Mouse (Mus musculus) limb, embryonic 10.5 days (tissue): Measurements from ENCODE around the gene Cnnm4. TPM values are rescaled to one million over a fixed set of nuclear protein-coding genes. Genes with fewer than 3 reads are reported as not detected.

ENCODE experiments used
- DNase-seq: peaks from one replicate; pipeline ENCODE4 v3.0.0-alpha.2; 2017; ENCODE audit warnings: low spot score
- H3K27ac ChIP-seq: fragments of 300-500 bp; sonication (generic); 2 replicates; pipeline ENCODE4 v1.5.1; 2016; ENCODE audit warnings: mild to moderate bottlenecking
- H3K27me3 ChIP-seq: fragments of 300-500 bp; sonication (generic); 2 replicates; pipeline ENCODE4 v1.6.1; 2016; ENCODE audit warnings: low read depth, mild to moderate bottlenecking; ENCODE audit not compliant: poor library complexity, severe bottlenecking
- H3K36me3 ChIP-seq: fragments of 300-500 bp; sonication (generic); 2 replicates; pipeline ENCODE4 v1.6.1; 2016; ENCODE audit warnings: mild to moderate bottlenecking, moderate library complexity
- H3K4me1 ChIP-seq: fragments of 300-500 bp; sonication (generic); 2 replicates; pipeline ENCODE4 v1.6.1; 2016
- H3K4me3 ChIP-seq: fragments of 300-500 bp; sonication (generic); 2 replicates; pipeline ENCODE4 v1.5.1; 2016; ENCODE audit warnings: mild to moderate bottlenecking, moderate library complexity
- H3K9me3 ChIP-seq: fragments of 300-500 bp; sonication (generic); replicated peaks from 2 replicates; pipeline ENCODE4 v1.6.1; 2016; ENCODE audit warnings: mild to moderate bottlenecking
- WGBS: fragments of 180-500 bp; shearing (Covaris S2); methylation state at CpG from one replicate; pipeline ENCODE4 v1.1.7; 2016; 5-methylcytosine and 5-hydroxymethylcytosine counted together
- polyA plus RNA-seq: library from polyadenylated mRNA; unstranded; fragments of >200 nt; fragmentation: Nextera tagmentation; extraction: Ambion mirVana; gene quantifications from 2 replicates; pipeline ENCODE4 v1.2.1, GENCODE M21; 2016

Gene Cnnm4
- polyA plus RNA-seq = 12.7 and 17.5 TPM in 2 replicates

- Histone ChIP-seq H3K36me3 (no peaks in the 10 kb centered on the region), H3K27me3 (peaks cover 8% of the 10 kb centered on the region; the same call in 1 of the 2 replicates), H3K4me3 (peak within 1 kb of the TSS; percentile 65), H3K9me3 (no peaks in the 10 kb centered on the region), H3K27ac (peak within 1 kb of the TSS; percentile 86), H3K4me1 (peaks cover 60% of the 10 kb centered on the region)
- WGBS = under 1% methylated on average over 82 of the region's 98 CpGs
- DNase-seq = peak; percentile 96
Observed at GRCm38 (mm10) chr1:36471181-36472105, at the start of gene Cnnm4. TSS of gene Cnnm4 (plus strand) at chr1:36471620.

GRCm38 (mm10) chr1:36429511-36429910 is 41.9 kb upstream of the Cnnm4 start:
- Histone ChIP-seq H3K4me1 (no peaks in the 10 kb centered on the region), H3K9me3 (no peaks in the 10 kb centered on the region), H3K27me3 (no peaks in the 10 kb centered on the region), H3K4me3 (no peak overlapping the region), H3K36me3 (peaks cover 96% of the 10 kb centered on the region), H3K27ac (no peak overlapping the region)
- no peak for DNase-seq
- 94% methylated on average over 2 of the region's 2 CpGs for WGBS

GRCm38 (mm10) chr1:36432999-36433398 is 38.4 kb upstream of the Cnnm4 start:
- no peak for DNase-seq
- H3K4me3 ChIP-seq = no peak overlapping the region
- no peak overlapping the region for H3K27ac ChIP-seq
- H3K9me3 ChIP-seq = no peaks in the 10 kb centered on the region
- H3K36me3 ChIP-seq = peaks cover 96% of the 10 kb centered on the region
- no peaks in the 10 kb centered on the region for H3K27me3 ChIP-seq
- no peaks in the 10 kb centered on the region for H3K4me1 ChIP-seq
- WGBS = 91% methylated on average over 4 of the region's 4 CpGs

GRCm38 (mm10) chr1:36433616-36434015 is 37.8 kb upstream of the Cnnm4 start:
- peaks cover 96% of the 10 kb centered on the region for H3K36me3 ChIP-seq
- H3K9me3 ChIP-seq = no peaks in the 10 kb centered on the region
- no peaks in the 10 kb centered on the region for H3K27me3 ChIP-seq
- no peak overlapping the region for H3K27ac ChIP-seq
- no peak for DNase-seq
- 90% methylated on average over 3 of the region's 3 CpGs for WGBS
- H3K4me3 ChIP-seq = no peak overlapping the region
- no peaks in the 10 kb centered on the region for H3K4me1 ChIP-seq

GRCm38 (mm10) chr1:36435071-36435470 is 36.3 kb upstream of the Cnnm4 start:
- Histone ChIP-seq H3K4me1 (no peaks in the 10 kb centered on the region), H3K27me3 (no peaks in the 10 kb centered on the region), H3K36me3 (peaks cover 97% of the 10 kb centered on the region), H3K4me3 (no peak overlapping the region), H3K9me3 (no peaks in the 10 kb centered on the region), H3K27ac (no peak overlapping the region)
- no peak for DNase-seq
- WGBS = 82% methylated on average over 4 of the region's 4 CpGs

- DNase-seq = no peak
- Histone ChIP-seq H3K27me3 (no peaks in the 10 kb centered on the region), H3K36me3 (peaks cover 93% of the 10 kb centered on the region), H3K9me3 (no peaks in the 10 kb centered on the region), H3K4me1 (no peaks in the 10 kb centered on the region), H3K4me3 (no peak overlapping the region), H3K27ac (no peak overlapping the region)
- whole genome bisulfite sequencing = 95% methylated on average over 6 of the region's 6 CpGs
Observed at GRCm38 (mm10) chr1:36436515-36436914, 34.9 kb upstream of the Cnnm4 start.

- no peak for DNase-seq
- H3K36me3 ChIP-seq = peaks cover 93% of the 10 kb centered on the region
- no peak overlapping the region for H3K4me3 ChIP-seq
- H3K4me1 ChIP-seq = no peaks in the 10 kb centered on the region
- no peak overlapping the region for H3K27ac ChIP-seq
- no peaks in the 10 kb centered on the region for H3K27me3 ChIP-seq
- WGBS = 91% methylated on average over 3 of the region's 3 CpGs
- no peaks in the 10 kb centered on the region for H3K9me3 ChIP-seq
Observed at GRCm38 (mm10) chr1:36437223-36437622, 34.2 kb upstream of the Cnnm4 start.

- H3K9me3 ChIP-seq = no peaks in the 10 kb centered on the region
- 96% methylated on average over 4 of the region's 4 CpGs for WGBS
- peaks cover 10% of the 10 kb centered on the region for H3K4me1 ChIP-seq
- H3K27ac ChIP-seq = no peak overlapping the region
- DNase-seq = no peak
- H3K4me3 ChIP-seq = no peak overlapping the region
- H3K27me3 ChIP-seq = no peaks in the 10 kb centered on the region
- peaks cover 71% of the 10 kb centered on the region for H3K36me3 ChIP-seq
Observed at GRCm38 (mm10) chr1:36441101-36441500, 30.3 kb upstream of the Cnnm4 start.

GRCm38 (mm10) chr1:36444471-36445464 is 26.7 kb upstream of the Cnnm4 start, which contains the start of gene Lman2l:
TSS of gene Lman2l (minus strand) at chr1:36445271.
- H3K36me3 ChIP-seq = peaks cover 34% of the 10 kb centered on the region
- WGBS = 1% methylated on average over 57 of the region's 57 CpGs
- H3K4me1 ChIP-seq = peaks cover 10% of the 10 kb centered on the region
- peak within 1 kb of the TSS; percentile 92 for H3K27ac ChIP-seq
- DNase-seq = peak; percentile 94
- H3K4me3 ChIP-seq = peak within 1 kb of the TSS; percentile 90
- no peaks in the 10 kb centered on the region for H3K9me3 ChIP-seq
- no peaks in the 10 kb centered on the region for H3K27me3 ChIP-seq

- H3K27ac ChIP-seq = peak overlapping the region; percentile 92; the same call in 1 of the 2 replicates
- peaks cover 10% of the 10 kb centered on the region for H3K4me1 ChIP-seq
- H3K27me3 ChIP-seq = no peaks in the 10 kb centered on the region
- H3K4me3 ChIP-seq = peak overlapping the region; percentile 90
- peaks cover 29% of the 10 kb centered on the region for H3K36me3 ChIP-seq
- no peak for DNase-seq
- H3K9me3 ChIP-seq = no peaks in the 10 kb centered on the region
- 42% methylated on average over 8 of the region's 8 CpGs for WGBS
Observed at GRCm38 (mm10) chr1:36445508-36445907, 25.9 kb upstream of the Cnnm4 start.

- 91% methylated on average over 5 of the region's 5 CpGs for WGBS
- Histone ChIP-seq H3K27ac (no peak overlapping the region), H3K9me3 (no peaks in the 10 kb centered on the region), H3K27me3 (no peaks in the 10 kb centered on the region), H3K4me1 (peaks cover 10% of the 10 kb centered on the region), H3K36me3 (peaks cover 23% of the 10 kb centered on the region), H3K4me3 (no peak overlapping the region)
- DNase-seq = no peak
Observed at GRCm38 (mm10) chr1:36446106-36446824, 25.2 kb upstream of the Cnnm4 start.

GRCm38 (mm10) chr1:36446841-36447240 is 24.6 kb upstream of the Cnnm4 start:
- DNase-seq = no peak
- no peaks in the 10 kb centered on the region for H3K27me3 ChIP-seq
- peaks cover 17% of the 10 kb centered on the region for H3K36me3 ChIP-seq
- 91% methylated on average over 5 of the region's 5 CpGs for WGBS
- peaks cover 10% of the 10 kb centered on the region for H3K4me1 ChIP-seq
- H3K27ac ChIP-seq = no peak overlapping the region
- H3K4me3 ChIP-seq = no peak overlapping the region
- H3K9me3 ChIP-seq = no peaks in the 10 kb centered on the region
